Mouse (Mus musculus) heart, postnatal 0 days (tissue): Measurements from ENCODE around the gene Ap2a1. TPM values are rescaled to one million over a fixed set of nuclear protein-coding genes. Genes with fewer than 3 reads are reported as not detected.

Experiments
- ATAC-seq: fragments of 200-750 bp; cut with Nextera tagmentation; 2 replicates; pipeline ENCODE4 v1.8.0; 2017; ENCODE audit warnings: low read depth, moderate number of reproducible peaks, moderate library complexity; ENCODE audit not compliant: insufficient read depth
- DNase-seq: peaks from one replicate; pipeline ENCODE4 v3.0.0-alpha.2; 2016; ENCODE audit warnings: low spot score
- H3K27ac ChIP-seq: fragments of 300-500 bp; sonication (generic); 2 replicates; pipeline ENCODE4 v1.5.1; 2014; ENCODE audit warnings: low read depth, mild to moderate bottlenecking
- H3K27me3 ChIP-seq: fragments of 300-500 bp; sonication (generic); 2 replicates; pipeline ENCODE4 v1.6.1; 2014; ENCODE audit warnings: low read length, mixed read lengths; ENCODE audit not compliant: control insufficient read depth, insufficient read depth
- H3K36me3 ChIP-seq: fragments of 300-500 bp; sonication (generic); replicated peaks from 2 replicates; pipeline ENCODE4 v1.6.1; 2014; ENCODE audit warnings: low read length, mixed read lengths; ENCODE audit not compliant: control insufficient read depth, insufficient read depth
- H3K4me1 ChIP-seq: fragments of 300-500 bp; sonication (generic); 2 replicates; pipeline ENCODE4 v1.6.1; 2014; ENCODE audit warnings: antibody characterized with exemption; ENCODE audit not compliant: control insufficient read depth, insufficient read depth
- H3K4me2 ChIP-seq: fragments of 300-500 bp; sonication (generic); 2 replicates; pipeline ENCODE4 v1.6.1; 2014; ENCODE audit warnings: low read depth, mild to moderate bottlenecking, low read length, moderate library complexity
- H3K4me3 ChIP-seq: fragments of 300-500 bp; sonication (generic); 2 replicates; pipeline ENCODE4 v1.5.1; 2014; ENCODE audit warnings: low read depth, low read length
- H3K9ac ChIP-seq: fragments of 300-500 bp; sonication (generic); replicated peaks from 2 replicates; pipeline ENCODE4 v1.6.1; 2014; ENCODE audit warnings: low read depth, low read length, mixed read lengths
- H3K9me3 ChIP-seq: fragments of 300-500 bp; sonication (generic); replicated peaks from 2 replicates; pipeline ENCODE4 v1.6.1; 2016; ENCODE audit warnings: low read length; ENCODE audit not compliant: control insufficient read depth
- CTCF ChIP-seq: IDR thresholded peaks from 2 replicates; pipeline ENCODE4 v1.5.1; 2016; ENCODE audit warnings: antibody characterized with exemption, control low read depth, low read depth
- EP300 ChIP-seq: IDR thresholded peaks from 2 replicates; pipeline ENCODE4 v1.6.1; 2016; ENCODE audit warnings: antibody characterized with exemption, low read depth
- WGBS: fragments of 180-500 bp; shearing (Covaris S2); extraction: QIAGEN DNeasy Blood & Tissue Kit; methylation state at CpG from one replicate; pipeline ENCODE4 v1.1.7; 2014; 5-methylcytosine and 5-hydroxymethylcytosine counted together
- polyA plus RNA-seq: library from polyadenylated mRNA; unstranded; fragments of >200 nt; fragmentation: Nextera tagmentation; extraction: Ambion mirVana; gene quantifications from 2 replicates; pipeline ENCODE4 v1.2.1, GENCODE M21; 2015
- total RNA-seq: library from RNA; depleted of rRNA; stranded (reverse); fragments of >200 nt; gene quantifications from 2 replicates; pipeline ENCODE4 v1.2.3, GENCODE M21; 2014; ENCODE audit warnings: low replicate concordance; rRNA removed

Ap2a1 gene
- total and polyA plus RNA-seq, 2 experiments from 2014 or later, result 37.1 to 63.1 TPM

- Histone ChIP-seq H3K27ac (no peak overlapping the region), H3K4me2 (no peak overlapping the region), H3K4me1 (peaks cover 29% of the 10 kb centered on the region), H3K27me3 (no peaks in the 10 kb centered on the region), H3K4me3 (0 out of 2 replicates have a peak overlapping the region, but pooled peaks have one; percentile 63), H3K9ac (no peak overlapping the region), H3K36me3 (0 out of 2 replicates have a peak, but pooled peaks cover 4% of the 10 kb centered on the region), H3K9me3 (no peaks in the 10 kb centered on the region)
- ATAC-seq, result no peak
- WGBS, result 84% methylated on average over 2 of the region's 2 CpGs
- DNase-seq, result no peak
- no peak for TF ChIP-seq EP300
Measured at GRCm38 (mm10) chr7:44853065-44853464, 76.2 kb downstream of the Ap2a1 start.

- H3K4me2 ChIP-seq, result no peak overlapping the region
- DNase-seq (no peak), ATAC-seq (no peak)
- TF ChIP-seq EP300 (no peak), CTCF (no peak)
- 85% methylated on average over 36 of the region's 36 CpGs for WGBS
- no peak overlapping the region for H3K9ac ChIP-seq
- peaks cover 33% of the 10 kb centered on the region for H3K4me1 ChIP-seq
- no peaks in the 10 kb centered on the region for H3K27me3 ChIP-seq
- H3K4me3 ChIP-seq, result no peak overlapping the region
- 0 out of 2 replicates have a peak, but pooled peaks cover 4% of the 10 kb centered on the region for H3K36me3 ChIP-seq
- H3K9me3 ChIP-seq, result no peaks in the 10 kb centered on the region
- no peak overlapping the region for H3K27ac ChIP-seq
Measured at GRCm38 (mm10) chr7:44852259-44853027, 76.9 kb downstream of the Ap2a1 start.

- ATAC-seq (no peak), DNase-seq (no peak)
- TF ChIP-seq CTCF (no peak), EP300 (no peak)
- Histone ChIP-seq H3K27me3 (no peaks in the 10 kb centered on the region), H3K4me1 (peaks cover 34% of the 10 kb centered on the region), H3K27ac (no peak overlapping the region), H3K4me2 (no peak overlapping the region), H3K9me3 (no peaks in the 10 kb centered on the region), H3K36me3 (peaks cover 7% of the 10 kb centered on the region), H3K9ac (no peak overlapping the region), H3K4me3 (no peak overlapping the region)
- WGBS, result 88% methylated on average over 12 of the region's 12 CpGs
Measured at GRCm38 (mm10) chr7:44851625-44852234, 77.6 kb downstream of the Ap2a1 start.

- no peaks in the 10 kb centered on the region for H3K9me3 ChIP-seq
- H3K27me3 ChIP-seq, result no peaks in the 10 kb centered on the region
- TF ChIP-seq CTCF (no peak), EP300 (no peak)
- H3K27ac ChIP-seq, result peak overlapping the region; percentile 98
- H3K36me3 ChIP-seq, result peaks cover 14% of the 10 kb centered on the region
- H3K4me2 ChIP-seq, result peak overlapping the region; percentile 82
- peak overlapping the region; percentile 83 for H3K9ac ChIP-seq
- peak overlapping the region; percentile 81 for H3K4me3 ChIP-seq
- DNase-seq (no peak), ATAC-seq (no peak)
- 56% methylated on average over 8 of the region's 8 CpGs for WGBS
- peaks cover 28% of the 10 kb centered on the region for H3K4me1 ChIP-seq
Measured at GRCm38 (mm10) chr7:44850789-44851624, 78.3 kb downstream of the Ap2a1 start.

Other genes starting within 250 kb of the Ap2a1 start
Only the 30 nearest of the 31 such genes appear.
- gene Izumo2, start 220.8 kb downstream of the Ap2a1 start, total RNA-seq, result not detected in 2 replicates
- not detected in 2 replicates for gene Izumo2, start 220.8 kb downstream of the Ap2a1 start, polyA plus RNA-seq
- gene Vrk3, start 181.1 kb downstream of the Ap2a1 start, total RNA-seq, result 25.7 and 31.7 TPM in 2 replicates
- 28.7 and 32.9 TPM in 2 replicates for gene Vrk3, start 181.1 kb downstream of the Ap2a1 start, polyA plus RNA-seq
- 0.46 TPM in 1 of 2 replicates, not detected in the other for gene Zfp473, start 178.4 kb downstream of the Ap2a1 start, total RNA-seq
- gene Zfp473, start 178.4 kb downstream of the Ap2a1 start, polyA plus RNA-seq, result 0.15 TPM in 2 replicates
- gene Nup62, start 113.4 kb downstream of the Ap2a1 start, total RNA-seq, result 75.3 and 78.0 TPM in 2 replicates
- gene Nup62, start 113.4 kb downstream of the Ap2a1 start, polyA plus RNA-seq, result 37.6 and 40.9 TPM in 2 replicates
- gene Il4i1, start 113.1 kb downstream of the Ap2a1 start, total RNA-seq, result not detected in 2 replicates
- 0.93 and 1.1 TPM in 2 replicates for gene Il4i1, start 113.1 kb downstream of the Ap2a1 start, polyA plus RNA-seq
- 5.6 and 16.0 TPM in 2 replicates for gene Atf5, start 112.8 kb downstream of the Ap2a1 start, total RNA-seq
- 3.0 and 3.5 TPM in 2 replicates for gene Atf5, start 112.8 kb downstream of the Ap2a1 start, polyA plus RNA-seq
- 81.8 and 137 TPM in 2 replicates for gene Akt1s1, start 80.5 kb downstream of the Ap2a1 start, total RNA-seq
- gene Akt1s1, start 80.5 kb downstream of the Ap2a1 start, polyA plus RNA-seq, result 91.3 and 91.8 TPM in 2 replicates
- gene Tbc1d17, start 80.4 kb downstream of the Ap2a1 start, total RNA-seq, result 43.5 and 101 TPM in 2 replicates
- 51.7 and 57.5 TPM in 2 replicates for gene Tbc1d17, start 80.4 kb downstream of the Ap2a1 start, polyA plus RNA-seq
- 43.6 and 45.9 TPM in 2 replicates for gene Pnkp, start 72.4 kb downstream of the Ap2a1 start, total RNA-seq
- 24.5 and 27.2 TPM in 2 replicates for gene Pnkp, start 72.4 kb downstream of the Ap2a1 start, polyA plus RNA-seq
- gene Ptov1, start 59.7 kb downstream of the Ap2a1 start, total RNA-seq, result 335 and 364 TPM in 2 replicates
- gene Ptov1, start 59.7 kb downstream of the Ap2a1 start, polyA plus RNA-seq, result 246 and 248 TPM in 2 replicates
- 112 and 136 TPM in 2 replicates for gene Med25, start 36.8 kb downstream of the Ap2a1 start, total RNA-seq
- 69.0 and 73.3 TPM in 2 replicates for gene Med25, start 36.8 kb downstream of the Ap2a1 start, polyA plus RNA-seq
- gene Fuz, start 33.4 kb downstream of the Ap2a1 start, total RNA-seq, result 25.0 and 50.8 TPM in 2 replicates
- gene Fuz, start 33.4 kb downstream of the Ap2a1 start, polyA plus RNA-seq, result 10.0 and 12.0 TPM in 2 replicates
- not detected in 2 replicates for gene Tsks, start 13.7 kb upstream of the Ap2a1 start, total RNA-seq
- 0.16 and 0.27 TPM in 2 replicates for gene Tsks, start 13.7 kb upstream of the Ap2a1 start, polyA plus RNA-seq
- 7.5 and 12.7 TPM in 2 replicates for gene Cpt1c, start 45.4 kb upstream of the Ap2a1 start, total RNA-seq
- gene Cpt1c, start 45.4 kb upstream of the Ap2a1 start, polyA plus RNA-seq, result 3.4 and 3.9 TPM in 2 replicates
- 152 and 173 TPM in 2 replicates for gene Prmt1, start 57.1 kb upstream of the Ap2a1 start, total RNA-seq
- gene Prmt1, start 57.1 kb upstream of the Ap2a1 start, polyA plus RNA-seq, result 271 and 300 TPM in 2 replicates
- gene Irf3, start 68.2 kb upstream of the Ap2a1 start, total RNA-seq, result 31.7 and 61.1 TPM in 2 replicates
- 44.8 and 51.7 TPM in 2 replicates for gene Irf3, start 68.2 kb upstream of the Ap2a1 start, polyA plus RNA-seq
- gene Bcl2l12, start 69.2 kb upstream of the Ap2a1 start, total RNA-seq, result 20.3 and 22.0 TPM in 2 replicates
- 25.5 and 27.5 TPM in 2 replicates for gene Bcl2l12, start 69.2 kb upstream of the Ap2a1 start, polyA plus RNA-seq
- 37.8 and 38.9 TPM in 2 replicates for gene Scaf1, start 86.9 kb upstream of the Ap2a1 start, total RNA-seq
- gene Scaf1, start 86.9 kb upstream of the Ap2a1 start, polyA plus RNA-seq, result 15.9 and 17.9 TPM in 2 replicates
- gene Rras, start 88.5 kb upstream of the Ap2a1 start, total RNA-seq, result 38.4 and 62.0 TPM in 2 replicates
- gene Rras, start 88.5 kb upstream of the Ap2a1 start, polyA plus RNA-seq, result 85.7 and 90.0 TPM in 2 replicates
- gene Prr12, start 123.4 kb upstream of the Ap2a1 start, total RNA-seq, result 5.4 and 12.5 TPM in 2 replicates
- gene Prr12, start 123.4 kb upstream of the Ap2a1 start, polyA plus RNA-seq, result 3.8 TPM in 2 replicates
- gene Nosip, start 132.9 kb upstream of the Ap2a1 start, total RNA-seq, result 21.5 and 73.9 TPM in 2 replicates
- 38.2 and 43.7 TPM in 2 replicates for gene Nosip, start 132.9 kb upstream of the Ap2a1 start, polyA plus RNA-seq
- gene Prrg2, start 133.2 kb upstream of the Ap2a1 start, total RNA-seq, result 8.3 and 22.0 TPM in 2 replicates
- 12.4 and 13.3 TPM in 2 replicates for gene Prrg2, start 133.2 kb upstream of the Ap2a1 start, polyA plus RNA-seq
- 125 and 141 TPM in 2 replicates for gene Rcn3, start 162.7 kb upstream of the Ap2a1 start, total RNA-seq
- 100 and 108 TPM in 2 replicates for gene Rcn3, start 162.7 kb upstream of the Ap2a1 start, polyA plus RNA-seq
- gene Fcgrt, start 174.4 kb upstream of the Ap2a1 start, total RNA-seq, result 48.9 and 51.6 TPM in 2 replicates
- 59.5 and 67.9 TPM in 2 replicates for gene Fcgrt, start 174.4 kb upstream of the Ap2a1 start, polyA plus RNA-seq
- 1,106 and 1,247 TPM in 2 replicates for gene Rps11, start 194.9 kb upstream of the Ap2a1 start, total RNA-seq
- 730 and 757 TPM in 2 replicates for gene Rps11, start 194.9 kb upstream of the Ap2a1 start, polyA plus RNA-seq
- 1,443 and 1,972 TPM in 2 replicates for gene Rpl13a, start 199.3 kb upstream of the Ap2a1 start, total RNA-seq
- 780 and 809 TPM in 2 replicates for gene Rpl13a, start 199.3 kb upstream of the Ap2a1 start, polyA plus RNA-seq
- 0.19 and 0.23 TPM in 2 replicates for gene Gm45713, start 206.7 kb upstream of the Ap2a1 start, total RNA-seq
- gene Gm45713, start 206.7 kb upstream of the Ap2a1 start, polyA plus RNA-seq, result 0.29 and 0.78 TPM in 2 replicates
- gene Flt3l, start 206.9 kb upstream of the Ap2a1 start, total RNA-seq, result 8.1 and 23.3 TPM in 2 replicates
- 1.8 and 2.0 TPM in 2 replicates for gene Flt3l, start 206.9 kb upstream of the Ap2a1 start, polyA plus RNA-seq
- 142 and 152 TPM in 2 replicates for gene Pih1d1, start 224.8 kb upstream of the Ap2a1 start, total RNA-seq
- 56.3 and 60.0 TPM in 2 replicates for gene Pih1d1, start 224.8 kb upstream of the Ap2a1 start, polyA plus RNA-seq
- 29.2 and 40.1 TPM in 2 replicates for gene Aldh16a1, start 225.1 kb upstream of the Ap2a1 start, total RNA-seq
- gene Aldh16a1, start 225.1 kb upstream of the Ap2a1 start, polyA plus RNA-seq, result 18.2 and 22.8 TPM in 2 replicates